24 mouse cellular contexts compared by ENCODE assay signal in the genomic region with DNA sequence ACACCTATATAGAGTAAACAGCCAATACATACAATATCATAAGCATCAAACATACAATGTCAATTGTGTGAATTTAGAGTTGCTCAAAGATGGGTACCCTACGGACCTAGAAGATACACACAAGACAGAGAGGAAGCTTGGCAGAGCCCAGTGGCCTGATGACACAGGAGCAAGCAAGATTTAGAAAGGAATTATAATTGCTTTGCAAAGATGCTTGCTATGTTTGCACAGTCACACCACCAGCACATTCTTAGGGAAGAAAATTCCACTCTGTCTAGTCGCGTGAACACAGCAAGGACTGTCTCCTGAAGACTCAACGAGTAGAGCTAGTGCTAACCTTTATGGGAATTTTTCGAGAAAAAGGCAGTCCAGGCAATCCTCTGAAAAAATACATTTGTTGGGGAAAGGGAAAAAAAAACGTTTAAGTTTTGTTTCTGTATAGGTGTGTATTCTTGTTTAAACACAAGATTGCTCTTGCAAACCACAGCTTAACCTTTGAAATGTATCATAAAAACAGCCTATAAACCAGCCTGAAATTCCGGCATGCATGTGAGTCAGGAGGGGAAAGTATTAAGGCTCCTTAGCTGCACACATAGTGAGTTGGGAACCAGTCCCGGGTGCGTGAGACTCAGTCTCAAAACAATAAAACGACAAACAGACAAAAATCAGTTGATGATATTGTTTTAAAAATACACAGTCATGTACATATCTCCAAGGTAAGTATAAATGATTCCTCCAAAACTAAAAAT.
"Had no signal": no experiment of that assay in that cellular context is flagged by ENCODE, and none has a peak within 500 bp of the region (broad histone marks: within the 10 kb centered on the region; RNA-seq: fewer than 3 reads in every experiment).

No protein-coding gene starts in this region.

- H3K36me3 ChIP-seq: hindbrain, embryonic 13.5 days; hindbrain, embryonic 15.5 days; kidney, embryonic 15.5 days; liver, embryonic 13.5 days; liver, embryonic 15.5 days had no signal

- H3K4me1 ChIP-seq: hindbrain, embryonic 13.5 days; hindbrain, embryonic 15.5 days; kidney, embryonic 15.5 days; liver, embryonic 15.5 days had no signal

- H3K4me2 ChIP-seq: heart, embryonic 11.5 days; hindbrain, embryonic 13.5 days; hindbrain, embryonic 15.5 days; kidney, embryonic 15.5 days; liver, embryonic 11.5 days; liver, embryonic 13.5 days; liver, embryonic 15.5 days had no signal

- ATAC-seq: hindbrain, postnatal 0 days; liver, postnatal 0 days had no signal

- H3K9ac ChIP-seq: hindbrain, embryonic 13.5 days; hindbrain, embryonic 15.5 days; kidney, embryonic 15.5 days; liver, embryonic 13.5 days; liver, embryonic 15.5 days; liver, postnatal 0 days had no signal

- H3K27me3 ChIP-seq: hindbrain, embryonic 13.5 days; hindbrain, embryonic 15.5 days; kidney, embryonic 15.5 days; liver, embryonic 13.5 days; liver, embryonic 15.5 days had no signal

- H3K9me3 ChIP-seq: hindbrain, embryonic 13.5 days; hindbrain, embryonic 15.5 days; kidney, embryonic 15.5 days; liver, embryonic 13.5 days; liver, embryonic 15.5 days had no signal

- H3K27ac ChIP-seq: heart, adult 2 months; hindbrain, embryonic 13.5 days; hindbrain, embryonic 15.5 days; hindbrain, postnatal 0 days; kidney, embryonic 15.5 days; kidney, postnatal 0 days; liver, embryonic 13.5 days; liver, embryonic 15.5 days had no signal

- H3K4me3 ChIP-seq: heart, adult 2 months; hindbrain, embryonic 13.5 days; hindbrain, embryonic 15.5 days; kidney, embryonic 15.5 days; liver, embryonic 13.5 days; liver, embryonic 15.5 days had no signal

- DNase-seq: gastrocnemius, postnatal 14 days; gastrocnemius, postnatal 36 days; heart, adult 11 months; heart, adult 2 months; heart, postnatal 10 days; heart, postnatal 36 days; kidney, adult 11 months; kidney, adult 2 months; kidney, adult 9 months; kidney, postnatal 25 days; kidney, postnatal 4 days; layer of hippocampus, adult 9-11 months; layer of hippocampus, postnatal 36 days; liver; liver, embryonic 13.5 days; liver, postnatal 0 days had no signal
